Mouse (Mus musculus): ENCODE measurements around the gene Gm36079.
"Not testable (repeated sequence)": the region's sequence is repeated elsewhere in the genome, so short reads cannot be mapped to it uniquely, and the experiment has no call there.

DNA sequence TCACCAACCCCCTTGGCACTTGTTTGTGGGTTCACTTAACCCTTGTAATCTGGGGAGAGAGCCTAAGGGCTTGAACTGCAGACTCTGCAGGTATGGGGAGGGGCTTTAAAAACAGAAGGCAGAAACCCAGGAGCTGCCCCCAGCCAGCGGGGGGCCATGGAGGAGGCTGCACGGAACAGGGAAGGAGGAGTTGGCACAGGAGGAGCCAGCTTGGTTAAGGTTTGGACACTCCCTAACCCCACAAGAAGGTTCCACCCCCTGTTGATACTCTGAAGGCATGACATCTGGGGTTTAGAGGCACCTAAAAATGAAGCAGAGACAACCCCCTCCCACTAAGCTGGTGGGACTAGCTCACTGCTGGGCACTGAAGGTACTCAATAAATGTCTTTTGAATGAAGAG, 12.8 kb downstream of the Gm36079 start:
- TF ChIP-seq CTCF (IDR thresholded peaks at IDR 0.05; ENCODE audit: low read depth, low read length); POLR2A (IDR thresholded peaks at IDR 0.05; ENCODE audit: borderline replicate concordance, low read depth, low read length): not testable (repeated sequence)

All from bone marrow macrophage, adult 2 months (primary cell).